Mouse (Mus musculus) T-helper 17 cell (primary cell): ENCODE measurements at regions not wholly inside any gene's neighbourhood (a gene's known extent, or its start where the extent isn't known, plus 50 kb on each side); places are given as distances from the start of the nearest gene placed in this dataset.

Source experiments
- in situ Hi-C, 2 experiments: fragments of 300-600 bp; cut with MboI, MseI; formaldehyde crosslinking; loops; 1 replicate in 1 of 2; 2 replicates in 1 of 2; pipeline ENCODE4 v1.15.1; 2025; ENCODE audit warnings: high pct_unique_total_duplicates in 2 of 2

GRCm38 (mm10) chr12:44145321-44145720, 64.8 kb downstream of the Dnajb9 start:
- in situ Hi-C loops = loop anchor here in 1 of 2 experiments (10.0 kb wide), 1 partner anchor 1129 kb away; no protein-coding TSS in a partner anchor

- in situ Hi-C loops = no loop called here
These were observed 71.1 kb downstream of the Dnajb9 start for GRCm38 (mm10) chr12:44139026-44139425.

- in situ Hi-C loops = no loop called here
These were observed 81.3 kb downstream of the Dnajb9 start for GRCm38 (mm10) chr12:44128874-44129273.

- in situ Hi-C loops = no loop called here
These were observed 105.0 kb downstream of the Dnajb9 start for GRCm38 (mm10) chr12:44105085-44105484.

GRCm38 (mm10) chr12:44099188-44099587, 110.9 kb downstream of the Dnajb9 start:
- in situ Hi-C loops = no loop called here

GRCm38 (mm10) chr12:44071766-44072165, 138.4 kb downstream of the Dnajb9 start:
- in situ Hi-C loops = no loop called here

- in situ Hi-C loops = no loop called here
These were observed 153.5 kb downstream of the Dnajb9 start for GRCm38 (mm10) chr12:44056493-44057163.

GRCm38 (mm10) chr12:44045806-44046205, 164.3 kb downstream of the Dnajb9 start:
- in situ Hi-C loops = no loop called here

GRCm38 (mm10) chr12:44044388-44045105, 165.6 kb downstream of the Dnajb9 start:
- in situ Hi-C loops = no loop called here

GRCm38 (mm10) chr12:44006795-44007194, 203.3 kb downstream of the Dnajb9 start:
- in situ Hi-C loops = no loop called here

GRCm38 (mm10) chr12:43983548-43983947, 226.6 kb downstream of the Dnajb9 start:
- in situ Hi-C loops = no loop called here

- in situ Hi-C loops = no loop called here
These were observed 246.2 kb downstream of the Dnajb9 start for GRCm38 (mm10) chr12:43963973-43964372.

- in situ Hi-C loops = no loop called here
These were observed 247.5 kb downstream of the Dnajb9 start for GRCm38 (mm10) chr12:43962551-43963120.

- in situ Hi-C loops = no loop called here
These were observed 285.9 kb downstream of the Dnajb9 start for GRCm38 (mm10) chr12:43924228-43924627.

- in situ Hi-C loops = no loop called here
These were observed 289.7 kb downstream of the Dnajb9 start for GRCm38 (mm10) chr12:43920396-43920795.

GRCm38 (mm10) chr12:43919114-43919513, 291.0 kb downstream of the Dnajb9 start:
- in situ Hi-C loops = no loop called here

- in situ Hi-C loops = no loop called here
These were observed 293.3 kb downstream of the Dnajb9 start for GRCm38 (mm10) chr12:43916779-43917178.

- in situ Hi-C loops = no loop called here
These were observed 310.9 kb downstream of the Dnajb9 start for GRCm38 (mm10) chr12:43899273-43899672.

GRCm38 (mm10) chr12:43885596-43885995, 324.5 kb downstream of the Dnajb9 start:
- in situ Hi-C loops = no loop called here

- in situ Hi-C loops = no loop called here
These were observed 349.6 kb downstream of the Dnajb9 start for GRCm38 (mm10) chr12:43860479-43860878.

GRCm38 (mm10) chr12:43856370-43856769, 353.8 kb downstream of the Dnajb9 start:
- in situ Hi-C loops = no loop called here

- in situ Hi-C loops = no loop called here
These were observed 357.9 kb downstream of the Dnajb9 start for GRCm38 (mm10) chr12:43852246-43852645.
